Mouse (Mus musculus): ENCODE data around the gene Tmem259.

DNA sequence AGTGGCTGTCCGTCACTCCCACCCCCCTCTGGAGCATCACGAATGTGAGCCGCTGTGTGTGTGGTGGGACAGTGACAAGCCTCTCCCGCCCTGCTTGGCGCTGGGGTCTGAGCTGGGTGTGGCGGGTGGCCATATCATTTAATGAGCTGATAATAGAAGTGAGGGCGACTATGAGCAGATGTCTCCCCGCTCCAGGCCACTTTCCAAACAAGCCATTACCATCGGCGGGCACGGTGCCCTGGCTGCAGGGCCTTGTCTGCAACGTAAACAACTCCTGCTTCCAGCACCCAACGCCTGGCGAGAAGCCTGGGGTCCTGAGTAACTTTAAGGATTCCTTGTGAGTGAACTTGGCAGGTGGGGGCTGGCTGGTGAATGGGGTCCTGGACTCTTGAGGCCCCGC is 13.7 kb upstream of the Tmem259 start:
- TF ChIP-seq POLR2A (IDR thresholded peaks at IDR 0.05; ENCODE audit: low read depth, low read length) (no peak), CTCF (conservative IDR thresholded peaks at IDR 0.05; ENCODE audit: insufficient read depth, insufficient read length, low read depth, low read length) (no peak)
